Mouse (Mus musculus): Measurements from ENCODE around the gene Map6.

- TF ChIP-seq GATA1 (IDR thresholded peaks at IDR 0.05; ENCODE audit: borderline replicate concordance, low read length) (no peak), FLI1 (IDR thresholded peaks at IDR 0.05; ENCODE audit: low read length) (no peak)
These were observed 3.7 kb upstream of the Map6 start for GRCm38 (mm10) chr7:99263509-99263908.

Data from megakaryocyte, embryonic 14.5 days (primary cell).